Mouse (Mus musculus) embryo, embryonic 10.5 days (tissue): ENCODE data around the gene Tle3.

Source experiments
- DNase-seq: peaks from one replicate; pipeline ENCODE4 v3.0.0-alpha.2; 2015; ENCODE audit warnings: low spot score

Gene Tle3

GRCm38 (mm10) chr9:61435191-61435989 is 63.2 kb downstream of the Tle3 start:
- peak; percentile 65 for DNase-seq

GRCm38 (mm10) chr9:61436104-61436503 is 63.9 kb downstream of the Tle3 start:
- DNase-seq, result no peak

GRCm38 (mm10) chr9:61436761-61437160 is 64.6 kb downstream of the Tle3 start:
- no peak for DNase-seq

GRCm38 (mm10) chr9:61439092-61439491 is 66.9 kb downstream of the Tle3 start:
- no peak for DNase-seq

- DNase-seq, result no peak
Measured at GRCm38 (mm10) chr9:61439979-61440378, 67.8 kb downstream of the Tle3 start.

GRCm38 (mm10) chr9:61441206-61441913 is 69.2 kb downstream of the Tle3 start:
- DNase-seq, result no peak

- DNase-seq, result peak; percentile 51
Measured at GRCm38 (mm10) chr9:61442951-61443630, 70.9 kb downstream of the Tle3 start.

- DNase-seq, result no peak
Measured at GRCm38 (mm10) chr9:61445151-61445550, 73.0 kb downstream of the Tle3 start.

- DNase-seq, result peak; percentile 65
Measured at GRCm38 (mm10) chr9:61445711-61446222, 73.6 kb downstream of the Tle3 start.

- DNase-seq, result no peak
Measured at GRCm38 (mm10) chr9:61446965-61447364, 74.8 kb downstream of the Tle3 start.

- no peak for DNase-seq
Measured at GRCm38 (mm10) chr9:61449363-61449904, 77.3 kb downstream of the Tle3 start.

GRCm38 (mm10) chr9:61452081-61452480 is 79.9 kb downstream of the Tle3 start:
- DNase-seq, result no peak

GRCm38 (mm10) chr9:61455861-61456261 is 83.7 kb downstream of the Tle3 start:
- no peak for DNase-seq

- DNase-seq, result no peak
Measured at GRCm38 (mm10) chr9:61456441-61457161, 84.4 kb downstream of the Tle3 start.

GRCm38 (mm10) chr9:61457162-61457523 is 85.0 kb downstream of the Tle3 start:
- no peak for DNase-seq

- peak; percentile 62 for DNase-seq
Measured at GRCm38 (mm10) chr9:61461859-61462258, 89.7 kb downstream of the Tle3 start.

GRCm38 (mm10) chr9:61467436-61467835 is 95.3 kb downstream of the Tle3 start:
- DNase-seq, result no peak
